Mouse (Mus musculus) cerebellum, adult 2 months (tissue): ENCODE results near the gene Ahsg.

Experiments used
- CTCF ChIP-seq: fragments of 200-500 bp; IDR thresholded peaks from 2 replicates; pipeline ENCODE4 v1.5.1; 2011; ENCODE audit warnings: low read depth, mild to moderate bottlenecking, control low read depth, low read length, moderate library complexity, borderline replicate concordance; ENCODE audit not compliant: insufficient read depth
- POLR2A ChIP-seq: fragments of 200-500 bp; IDR thresholded peaks from 2 replicates; pipeline ENCODE4 v1.6.1; 2011; ENCODE audit warnings: low read length, control low read depth, borderline replicate concordance; ENCODE audit not compliant: insufficient read depth

DNA sequence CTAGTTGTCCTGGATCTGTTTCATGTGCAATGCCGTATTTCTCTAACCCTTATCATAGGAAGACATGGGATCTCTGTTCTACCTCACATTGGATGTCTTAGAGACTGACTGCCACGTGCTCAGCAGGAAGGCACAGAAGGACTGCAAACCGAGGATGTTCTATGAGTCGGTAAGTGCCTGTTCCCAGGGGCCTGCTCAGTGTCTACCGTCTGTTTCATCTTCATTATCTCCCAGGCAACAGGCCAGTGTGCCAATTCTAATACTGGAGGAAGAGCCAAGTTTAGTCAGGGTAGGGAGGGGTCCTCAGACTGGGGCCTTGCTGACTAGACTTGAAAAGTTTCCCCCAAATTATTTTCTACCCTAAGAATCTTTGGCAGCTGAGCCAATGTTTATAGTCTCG lies 38.5 kb downstream of the Ahsg start:
- no peak for TF ChIP-seq CTCF
- no peak for TF ChIP-seq POLR2A
